Mouse (Mus musculus) right cerebral cortex, adult 2 months (tissue): ENCODE data around the gene Plpp2.

Experiments used
- DNase-seq, 2 experiments: peaks; one replicate each; pipeline ENCODE4 v3.0.0; 2021 to 2022; ENCODE audit warnings: low spot score in 2 of 2

Plpp2 gene

GRCm38 (mm10) chr10:79550366-79550765, 16.8 kb upstream of the Plpp2 start:
- no peak for DNase-seq

DNA sequence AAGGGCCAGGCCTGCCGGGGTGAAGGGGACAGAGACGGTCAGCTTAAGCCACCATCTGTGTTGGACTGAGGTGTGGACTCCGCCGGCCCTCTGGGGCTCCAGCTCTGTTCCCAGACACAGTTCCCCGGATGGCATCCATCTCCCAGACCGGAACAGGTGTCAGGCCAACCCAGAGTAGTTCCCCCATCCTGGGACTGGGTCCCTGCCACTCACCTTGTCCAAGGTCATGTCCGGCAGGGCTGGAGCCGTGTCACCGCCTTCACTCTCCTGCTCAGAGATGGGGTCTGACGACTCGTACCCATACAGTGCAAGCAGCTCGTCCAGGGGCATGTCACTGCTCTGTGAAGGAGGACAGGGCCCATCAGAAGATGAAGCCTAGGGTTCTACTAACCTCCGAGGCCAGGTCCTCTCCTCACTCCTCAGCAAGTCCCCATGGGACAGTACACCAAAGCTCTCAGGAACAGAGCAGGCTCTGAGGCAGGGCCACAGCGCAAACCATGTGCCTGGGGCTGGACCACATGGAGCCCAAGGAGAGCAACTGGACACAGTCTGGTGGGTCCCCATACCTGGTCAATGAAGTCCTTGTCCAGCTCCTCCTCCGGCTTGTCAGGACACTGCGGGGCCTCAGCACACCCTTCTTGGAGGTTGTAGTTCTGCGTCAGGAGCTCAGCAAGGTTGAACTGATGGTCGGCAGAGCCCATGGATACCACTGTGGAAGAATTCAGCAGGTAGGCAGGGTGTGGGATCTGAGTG, 15.6 kb upstream of the Plpp2 start:
- DNase-seq, result no peak

DNA sequence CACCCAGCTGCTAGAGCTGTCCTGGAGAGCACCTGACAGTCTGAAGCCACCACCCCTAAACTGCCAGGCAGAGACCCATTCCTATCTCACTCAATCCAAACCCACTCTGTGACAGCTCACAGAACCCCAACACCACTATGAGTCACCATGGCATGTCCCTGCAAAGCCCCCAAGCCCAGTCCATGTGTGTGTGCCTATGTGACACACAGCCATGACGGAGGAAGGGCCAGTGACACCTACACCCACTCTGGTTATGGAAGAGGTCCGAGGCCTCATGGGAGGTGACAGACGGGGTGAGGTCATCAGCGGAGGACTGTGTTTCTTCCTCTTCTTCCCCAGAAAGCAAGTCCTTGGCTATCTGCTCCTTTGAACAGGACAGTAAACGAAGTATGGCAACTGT, 14.9 kb upstream of the Plpp2 start:
- DNase-seq, result no peak

- DNase-seq, result no peak
These were observed 13.6 kb upstream of the Plpp2 start for GRCm38 (mm10) chr10:79547148-79547675.

GRCm38 (mm10) chr10:79546483-79546882, 12.9 kb upstream of the Plpp2 start:
- DNase-seq, result no peak

DNA sequence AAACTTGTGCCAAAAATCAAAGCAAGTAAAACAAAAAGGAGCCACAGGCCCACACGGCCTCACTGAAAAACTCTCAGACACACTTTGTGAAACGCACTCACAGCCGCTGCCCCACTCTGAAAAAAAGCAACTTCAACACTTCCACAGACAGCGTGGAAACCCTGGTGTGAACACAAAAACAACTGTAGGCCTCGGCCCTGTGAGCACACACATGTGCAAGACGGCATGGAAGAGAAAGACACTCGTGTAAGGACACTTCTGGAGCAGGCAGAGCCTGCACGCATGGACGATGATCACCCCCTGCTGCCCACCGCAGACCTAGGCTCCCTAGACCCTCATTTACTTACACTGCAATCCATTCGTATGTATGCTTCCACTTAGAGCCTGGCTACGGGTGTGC, 12.3 kb upstream of the Plpp2 start:
- no peak for DNase-seq

- no peak for DNase-seq
These were observed 11.0 kb upstream of the Plpp2 start for GRCm38 (mm10) chr10:79544631-79545030.

DNA sequence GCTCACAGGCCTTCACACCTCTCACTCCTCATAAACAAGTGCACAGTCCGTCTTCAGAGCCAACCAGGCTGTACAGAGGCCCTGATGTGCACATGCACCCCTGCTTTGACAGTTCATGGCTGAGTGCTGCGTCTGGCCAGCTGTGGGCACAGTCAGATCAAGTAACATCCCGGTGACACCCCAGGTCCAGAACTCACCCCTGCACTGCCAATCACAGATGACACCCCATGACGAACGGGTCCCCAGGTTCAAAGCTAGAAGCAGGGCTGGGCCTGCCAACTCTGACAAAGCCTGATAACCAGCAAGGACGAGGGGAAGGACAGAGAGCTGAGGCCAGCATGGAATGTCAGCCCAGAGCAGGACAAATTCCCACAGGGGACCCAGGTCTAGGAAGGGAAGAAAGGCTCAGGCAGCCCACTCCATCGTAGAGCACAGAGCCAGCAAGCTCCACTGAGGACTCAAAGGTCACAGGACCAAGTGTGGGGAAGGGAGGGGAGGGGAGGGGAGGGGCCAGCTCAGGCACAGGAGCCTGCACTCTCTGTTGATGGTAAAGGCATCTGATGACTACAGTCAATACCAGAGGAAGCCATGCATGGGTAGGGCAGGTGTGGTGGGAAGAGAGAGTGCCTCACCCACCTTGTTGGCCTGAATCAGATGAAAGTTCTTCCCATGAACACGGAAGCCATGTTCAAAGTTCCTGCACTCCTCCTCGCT, 10.4 kb upstream of the Plpp2 start:
- DNase-seq, result no peak

DNA sequence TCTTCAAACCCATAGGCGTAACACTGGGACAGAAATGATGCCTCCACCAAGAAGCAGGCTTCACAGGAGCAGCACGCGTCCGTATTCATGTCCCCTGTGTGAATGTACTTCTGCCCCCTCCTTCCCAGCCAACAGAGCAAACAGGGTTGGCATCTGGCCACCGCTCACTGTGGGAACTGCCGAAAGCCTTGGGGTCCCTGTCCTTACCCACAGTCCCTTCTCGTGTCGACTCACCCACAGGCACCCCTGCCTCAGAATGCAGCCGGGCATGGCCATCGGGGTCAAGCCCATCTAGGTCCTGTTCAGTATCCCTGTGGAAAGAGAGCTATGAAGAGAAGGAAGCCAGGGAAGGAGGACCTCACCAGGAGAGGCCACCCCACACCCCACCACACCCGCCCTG, 8.6 kb upstream of the Plpp2 start:
- no peak for DNase-seq

DNA sequence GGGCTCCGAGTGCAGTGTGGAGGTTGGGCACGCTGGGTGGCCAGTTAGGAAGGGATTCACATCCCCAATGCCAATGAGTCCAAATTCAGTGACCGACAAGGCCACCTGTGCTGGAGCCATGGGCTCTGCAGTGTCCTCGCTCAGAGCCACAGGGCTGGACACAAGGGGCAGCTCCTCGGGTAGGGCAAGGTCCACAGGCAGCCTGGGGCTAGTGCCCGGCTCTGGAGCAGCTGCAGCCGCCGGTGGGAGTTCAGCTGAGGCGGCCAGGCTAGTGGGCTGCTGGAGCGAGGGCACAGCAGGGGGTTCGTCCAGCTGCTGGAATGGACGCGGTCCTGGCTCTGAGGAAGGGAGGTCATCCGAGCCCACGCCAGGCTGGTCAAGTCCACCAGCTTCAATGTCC, 7.9 kb upstream of the Plpp2 start:
- DNase-seq, result no peak

- DNase-seq, result no peak
These were observed 7.2 kb upstream of the Plpp2 start for GRCm38 (mm10) chr10:79540746-79541145.

DNA sequence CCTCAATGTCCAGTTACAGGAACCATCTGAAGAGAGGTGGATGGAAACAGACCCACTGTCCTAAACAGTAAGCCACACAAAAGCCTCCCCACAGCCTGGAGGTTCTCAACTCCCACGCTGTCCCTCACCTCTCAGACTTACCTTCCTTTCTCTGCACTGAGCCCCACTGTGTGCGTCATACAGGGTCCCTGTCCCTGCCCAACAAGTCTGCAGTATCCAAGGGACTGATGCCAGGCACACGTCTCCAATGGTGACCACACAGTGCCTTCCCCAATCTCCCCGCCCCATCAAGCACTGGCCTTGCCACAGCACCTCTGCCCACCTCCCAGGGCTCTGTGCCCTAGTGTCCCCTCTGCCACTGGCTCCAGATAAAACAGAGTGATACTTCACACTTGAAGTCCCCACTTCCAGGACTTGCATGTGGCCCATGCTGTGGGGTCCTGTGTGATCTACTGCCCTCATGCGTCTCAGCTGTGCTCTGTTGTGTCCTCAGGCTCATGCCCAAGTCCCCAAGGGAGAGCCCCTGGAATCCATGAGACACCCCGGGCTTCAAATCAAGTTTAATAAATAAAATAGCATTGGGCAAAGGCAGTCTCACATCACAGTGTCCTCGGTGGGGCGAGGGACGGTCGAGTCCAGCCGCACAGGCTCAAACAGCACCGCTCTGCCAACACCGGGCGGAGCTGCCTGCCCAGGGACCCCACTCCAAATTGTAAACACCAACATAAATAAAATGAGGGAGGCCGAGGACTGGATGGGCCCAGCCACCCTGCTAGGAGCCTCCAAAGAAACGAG, 6.3 kb upstream of the Plpp2 start:
- no peak for DNase-seq

DNA sequence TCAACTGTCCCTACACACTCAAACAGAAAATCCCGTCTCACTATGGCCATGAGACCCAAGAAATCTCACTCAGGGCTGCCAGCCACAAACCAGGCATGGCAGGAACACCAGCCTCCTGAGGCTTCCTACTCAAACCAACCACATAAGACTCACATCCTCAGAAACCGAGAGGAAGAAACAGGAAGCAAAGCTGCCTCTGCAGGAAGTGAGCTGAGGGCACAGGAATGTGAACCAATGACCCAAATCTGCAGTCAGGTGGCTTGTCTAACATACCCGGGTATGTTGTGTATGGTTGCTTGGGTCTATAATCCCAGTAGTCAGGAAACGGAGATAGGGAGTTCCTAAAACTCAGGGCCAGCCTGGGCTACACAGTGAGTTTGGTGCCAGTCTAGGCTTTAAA, 5.3 kb upstream of the Plpp2 start:
- DNase-seq, result no peak

DNA sequence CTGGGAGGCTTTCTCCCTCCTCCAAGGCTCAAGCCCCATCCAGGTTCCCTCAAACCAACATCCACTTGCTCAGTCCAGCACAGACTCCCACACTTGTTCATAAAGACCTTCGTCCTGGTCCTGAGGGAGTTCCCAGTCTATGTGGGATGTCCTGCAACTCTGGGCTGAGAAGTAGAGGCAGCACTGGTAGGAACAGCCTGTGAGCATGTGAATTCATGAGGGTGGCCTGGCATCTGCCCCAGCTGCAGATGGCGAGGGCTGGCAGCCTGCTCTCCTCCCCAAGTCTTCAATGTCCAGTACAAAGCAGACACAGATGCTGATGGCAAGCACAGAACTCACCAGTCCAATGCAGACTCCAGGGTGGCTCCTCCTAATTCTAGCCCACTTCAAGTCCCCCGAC, 4.7 kb upstream of the Plpp2 start:
- no peak for DNase-seq

DNA sequence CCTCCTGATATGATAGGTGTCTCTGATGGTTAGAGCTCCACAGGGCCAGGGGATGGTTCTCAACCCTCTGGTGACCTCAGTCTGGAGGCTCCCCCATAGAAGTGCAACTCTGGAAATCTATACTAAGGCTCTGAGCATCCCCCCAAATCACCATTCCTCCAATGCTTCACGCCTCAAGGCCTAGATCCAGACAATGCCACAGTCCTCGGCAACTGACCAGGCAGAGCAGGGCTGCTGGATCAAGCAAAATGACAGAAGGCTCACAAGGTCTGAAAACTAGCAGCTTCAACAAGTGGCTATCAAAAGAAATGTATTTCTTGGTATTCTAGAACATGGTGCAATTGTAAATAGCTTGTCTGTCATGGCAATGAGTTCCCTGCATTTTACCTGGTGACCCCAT, 4.2 kb upstream of the Plpp2 start:
- no peak for DNase-seq

DNA sequence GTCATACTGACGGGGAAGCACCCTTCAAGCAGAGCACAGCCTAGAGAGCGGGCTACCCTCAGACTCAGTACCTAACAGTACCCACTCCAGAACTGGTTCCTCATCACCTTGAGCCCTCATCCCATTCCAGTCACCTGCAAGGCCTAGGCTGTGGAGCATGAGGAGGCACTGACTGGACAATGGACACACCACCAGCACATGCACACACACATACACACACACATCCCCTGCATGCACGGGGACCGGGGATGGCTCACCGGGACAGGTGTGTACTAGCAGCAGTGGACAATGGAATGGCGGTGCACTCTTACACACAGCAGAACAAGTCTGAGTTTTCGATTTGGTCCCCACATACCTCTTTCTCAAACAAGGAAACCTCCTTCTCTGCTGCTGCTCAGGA, 3.7 kb upstream of the Plpp2 start:
- DNase-seq, result no peak

DNA sequence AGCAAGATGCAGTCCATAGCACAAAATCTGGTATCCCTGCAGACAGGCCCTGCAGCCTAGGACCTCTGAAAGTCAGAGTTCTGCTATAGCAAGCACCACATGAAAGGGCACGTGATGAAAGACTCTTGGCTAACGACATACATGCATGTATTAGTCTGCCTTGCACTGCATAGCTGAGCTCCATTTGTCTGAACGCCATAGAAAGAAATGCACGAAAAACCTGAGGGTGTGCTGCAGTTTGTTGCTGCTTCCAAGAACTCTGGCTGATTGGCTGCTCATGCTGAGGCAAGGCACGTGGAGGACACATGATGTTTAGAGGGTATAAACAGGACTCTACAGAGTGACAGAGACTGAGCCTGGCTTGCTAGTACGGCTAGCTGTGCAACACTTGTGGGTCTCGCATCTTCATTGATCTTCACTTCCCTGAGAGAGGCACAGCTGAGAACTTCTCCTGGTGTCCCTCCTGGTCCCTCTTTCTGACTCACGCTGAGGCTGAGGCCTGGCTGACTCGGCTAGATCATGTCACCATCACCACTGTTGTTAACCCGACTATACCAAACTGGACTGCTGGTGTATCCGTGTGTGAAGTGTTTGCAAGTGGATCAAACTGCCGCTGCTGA, 3.0 kb upstream of the Plpp2 start:
- DNase-seq, result no peak

GRCm38 (mm10) chr10:79535431-79535830, 1.8 kb upstream of the Plpp2 start:
- DNase-seq, result no peak

DNA sequence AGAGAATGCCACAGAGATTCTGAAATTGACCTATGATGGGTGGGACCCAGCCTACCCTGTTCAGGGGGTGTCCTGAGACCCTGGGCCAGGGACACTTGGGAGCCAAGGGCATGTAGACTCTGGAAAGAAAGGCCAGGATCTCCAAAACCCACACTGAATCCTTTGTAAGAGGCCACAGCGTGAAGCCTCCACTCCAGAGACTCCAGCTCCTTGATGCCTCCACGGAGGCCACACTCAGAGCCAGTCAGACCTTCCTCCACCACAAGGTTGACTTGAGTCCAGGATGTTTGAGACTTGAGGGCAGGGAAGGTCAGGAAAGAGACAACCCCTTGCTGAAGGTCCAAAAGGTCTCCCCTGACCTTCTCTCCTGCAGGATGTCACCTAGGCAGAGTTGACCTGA, 830 bp upstream of the Plpp2 start:
- DNase-seq, result peak in 1 of 2 experiments; percentile 2

DNA sequence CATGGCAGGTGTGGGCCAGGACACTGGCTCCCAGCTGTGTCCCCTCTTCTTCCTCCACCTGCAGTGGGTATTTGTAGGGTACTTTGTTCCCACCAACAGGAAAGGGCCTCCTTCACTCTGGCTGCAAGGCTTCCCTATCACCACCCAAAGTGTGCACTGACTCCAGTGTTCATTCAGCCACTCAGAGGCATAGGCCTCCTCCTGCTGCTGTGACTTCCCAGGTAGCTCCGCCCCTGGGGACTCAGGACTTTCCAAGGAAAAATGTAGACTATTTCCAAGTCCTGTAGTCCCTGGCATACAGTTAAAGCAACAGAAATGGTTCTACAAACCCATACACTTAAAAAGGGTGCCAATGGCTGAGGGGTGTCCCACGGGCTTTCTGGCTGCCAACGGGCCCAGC, 918 bp downstream of the Plpp2 start:
- peak in 1 of 2 experiments; percentile 1 for DNase-seq

DNA sequence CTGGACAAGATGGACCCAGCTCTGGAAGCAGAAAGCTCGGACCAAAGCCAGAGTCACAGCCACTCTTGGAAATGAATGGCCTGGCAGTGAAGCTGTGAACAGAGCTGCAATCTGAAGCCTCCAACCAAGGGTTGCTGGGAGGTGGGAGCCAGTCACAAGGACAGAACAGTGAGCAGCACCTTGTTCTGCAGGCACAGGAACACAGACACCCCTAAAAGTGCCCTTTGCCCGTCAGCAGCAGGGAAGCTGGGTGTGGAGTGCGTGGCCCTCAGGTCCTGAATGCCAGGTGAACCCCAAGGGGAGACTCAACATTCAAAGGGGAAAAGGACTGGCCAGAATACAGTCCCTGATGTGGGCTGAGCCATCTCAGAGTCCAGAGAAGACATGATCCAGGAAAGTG, 2.0 kb downstream of the Plpp2 start:
- DNase-seq, result no peak

DNA sequence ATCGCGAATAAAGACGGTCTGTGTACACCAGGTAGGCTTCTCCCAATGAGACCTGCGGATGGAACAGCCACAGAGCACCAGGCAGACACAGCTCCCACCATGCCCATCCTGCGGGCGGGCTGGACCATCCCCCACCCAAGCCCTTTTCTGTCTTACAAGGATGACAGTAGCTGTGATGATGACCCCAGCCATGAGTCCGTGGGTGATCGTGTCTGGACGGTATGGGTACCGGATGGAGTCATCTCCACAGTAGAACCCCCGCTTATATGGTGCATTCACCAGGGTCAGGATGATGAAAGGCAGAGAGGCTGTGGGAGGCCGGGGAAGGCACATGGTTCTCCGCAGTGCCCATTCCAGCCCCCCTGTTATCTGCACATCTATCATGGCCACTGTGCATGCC, 2.9 kb downstream of the Plpp2 start:
- no peak for DNase-seq
